Mouse (Mus musculus) heart, adult 2 months (tissue): ENCODE measurements around the gene Sms. TPM values are rescaled to one million over a fixed set of nuclear protein-coding genes. Genes with fewer than 3 reads are reported as not detected.

Source experiments
- DNase-seq, 2 experiments: peaks; one replicate each; pipeline ENCODE4 v3.0.0; 2021
- H3K27ac ChIP-seq: fragments of 200-600 bp; 2 replicates; pipeline ENCODE4 v1.8.1; 2022
- H3K27me3 ChIP-seq: fragments of 200-500 bp; 2 replicates; pipeline ENCODE4 v1.6.1; 2012; ENCODE audit warnings: mild to moderate bottlenecking, low read length, inconsistent platforms, mixed read lengths; ENCODE audit not compliant: control insufficient read depth, insufficient read depth
- H3K36me3 ChIP-seq: fragments of 200-500 bp; 2 replicates; pipeline ENCODE4 v1.6.1; 2012; ENCODE audit warnings: low read length, inconsistent platforms; ENCODE audit not compliant: control insufficient read depth, insufficient read depth
- H3K4me1 ChIP-seq: fragments of 200-500 bp; 2 replicates; pipeline ENCODE4 v1.6.1; 2011; ENCODE audit warnings: low read length; ENCODE audit not compliant: control insufficient read depth, insufficient read depth
- H3K4me3 ChIP-seq: fragments of 200-600 bp; 2 replicates; pipeline ENCODE4 v1.8.1; 2022
- H3K79me2 ChIP-seq: fragments of 200-500 bp; replicated peaks from 2 replicates; pipeline ENCODE4 v1.6.1; 2012; ENCODE audit warnings: mild to moderate bottlenecking, inconsistent platforms, low read length, moderate library complexity, mixed read lengths; ENCODE audit not compliant: control insufficient read depth, insufficient read depth
- H3K9ac ChIP-seq: fragments of 200-500 bp; 2 replicates; pipeline ENCODE4 v1.6.1; 2012; ENCODE audit warnings: low read depth, mild to moderate bottlenecking, control low read depth, inconsistent platforms, low read length, mixed read lengths
- CTCF ChIP-seq: fragments of 200-600 bp; IDR thresholded peaks from 2 replicates; pipeline ENCODE4 v1.8.1; 2022; ENCODE audit warnings: antibody characterized with exemption, mild to moderate bottlenecking, moderate library complexity
- EP300 ChIP-seq: fragments of 200-500 bp; IDR thresholded peaks from 2 replicates; pipeline ENCODE4 v1.6.1; 2011; ENCODE audit warnings: low read depth, low read length, control low read depth; ENCODE audit not compliant: insufficient read depth
- POLR2A ChIP-seq: fragments of 200-500 bp; IDR thresholded peaks from 2 replicates; pipeline ENCODE4 v1.6.1; 2011; ENCODE audit warnings: mild to moderate bottlenecking, low read depth, low read length, control low read depth; ENCODE audit not compliant: insufficient read depth
- WGBS: fragments of 180-500 bp; shearing (Covaris S2); methylation state at CpG from one replicate; pipeline ENCODE4 v1.1.7; 2018; 5-methylcytosine and 5-hydroxymethylcytosine counted together
- intact Hi-C: fragments of 180-260 bp; cut with DNase I; formaldehyde crosslinking; loops from one replicate; pipeline ENCODE4 v1.15.1; 2025
- polyA plus RNA-seq: library from polyadenylated mRNA; depleted of rRNA; stranded (reverse); fragments of >200 nt; gene quantifications from 2 replicates; pipeline ENCODE4 v1.2.3, GENCODE M21; 2012; rRNA removed
- total RNA-seq, 2 experiments: library from RNA; stranded (reverse); gene quantifications; 2 replicates each; pipeline ENCODE4 v1.2.3; 2021

Sms gene
- total and polyA plus RNA-seq, 3 experiments = 18.3 to 56.7 (median 41.4) TPM

DNA sequence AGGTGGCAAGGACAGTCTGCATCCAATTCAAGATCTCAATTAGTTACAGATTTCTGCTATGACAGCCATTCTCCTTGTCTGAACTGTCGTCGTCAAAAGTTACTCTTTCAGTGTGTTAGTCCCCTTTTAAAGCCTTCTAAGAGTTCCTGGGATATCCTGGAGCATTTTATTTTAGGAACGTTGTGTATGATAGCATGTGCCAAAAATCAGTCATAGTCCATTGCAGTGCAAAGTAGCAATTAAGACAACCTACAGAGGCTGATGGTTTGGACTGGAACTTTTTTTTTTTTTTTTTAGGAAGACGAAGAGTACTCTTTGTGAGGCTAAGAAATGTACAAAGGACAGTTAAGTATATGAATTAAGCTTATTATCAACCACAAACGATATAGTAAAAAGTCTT is 76.9 kb downstream of the Sms start, which contains the start of gene Phex:
Gene Phex, minus strand, starts transcription at position 101 of the 400 bp plus-strand sequence.
- 53% methylated on average over 5 of the region's 5 CpGs for WGBS

DNA sequence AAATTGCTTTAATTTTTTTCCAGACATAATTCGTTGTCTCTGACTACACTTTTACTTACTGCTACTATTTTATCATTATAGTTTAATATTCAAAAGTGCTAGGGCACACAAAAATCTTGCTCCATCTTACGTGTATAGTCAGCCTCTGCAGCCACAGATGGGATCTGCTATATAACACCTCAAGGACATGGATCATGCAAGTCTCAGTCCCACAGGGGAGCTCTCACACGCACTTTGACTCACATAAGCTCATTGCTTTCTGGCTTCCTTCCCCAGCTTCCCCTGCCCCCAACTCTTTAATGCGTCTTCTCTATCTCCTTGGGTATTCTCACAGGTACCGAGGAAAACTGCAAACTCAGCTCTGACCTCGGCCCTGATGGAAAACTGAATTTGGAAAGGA is 87.2 kb downstream of the Sms start:
- Histone ChIP-seq H3K27me3 (no peaks in the 10 kb centered on the region), H3K4me1 (no peaks in the 10 kb centered on the region), H3K36me3 (no peaks in the 10 kb centered on the region), H3K4me3 (no peak overlapping the region), H3K9ac (no peak overlapping the region), H3K27ac (no peak overlapping the region), H3K79me2 (no peaks in the 10 kb centered on the region)
- intact Hi-C loops = no loop called here
- DNase-seq = no peak
- TF ChIP-seq EP300 (no peak), POLR2A (no peak), CTCF (no peak)
- 63% methylated on average over 6 of the region's 6 CpGs for WGBS

More for the DNA sequence above, 76.9 kb downstream of the Sms start, which contains the start of gene Phex:
- intact Hi-C loops = no loop called here
- TF ChIP-seq CTCF (no peak), EP300 (no peak), POLR2A (no peak)
- Histone ChIP-seq H3K27me3 (no peaks in the 10 kb centered on the region), H3K79me2 (no peaks in the 10 kb centered on the region), H3K36me3 (no peaks in the 10 kb centered on the region), H3K27ac (no peak within 1 kb of the TSS), H3K4me1 (no peaks in the 10 kb centered on the region), H3K4me3 (no peak within 1 kb of the TSS), H3K9ac (no peak within 1 kb of the TSS)
- DNase-seq = no peak

Other genes starting within 250 kb of the Sms start
- under 1 TPM in 1 of 2 experiments, not detected in 1; 0.05 TPM for gene Phex, start 77.0 kb downstream of the Sms start, total RNA-seq
- 0.04 and 0.06 TPM in 2 replicates for gene Phex, start 77.0 kb downstream of the Sms start, polyA plus RNA-seq
- gene Yy2, start 76.7 kb upstream of the Sms start, total RNA-seq = 1 to 10 TPM; 1.0 to 1.9 TPM
- not detected in 2 replicates for gene Yy2, start 76.7 kb upstream of the Sms start, polyA plus RNA-seq
- gene Mbtps2, start 106.4 kb upstream of the Sms start, total RNA-seq = 10 to 100 TPM; 12.5 to 16.0 TPM
- 9.0 and 22.4 TPM in 2 replicates for gene Mbtps2, start 106.4 kb upstream of the Sms start, polyA plus RNA-seq
- gene Smpx, start 206.6 kb upstream of the Sms start, total RNA-seq = 100 to 1,000 TPM; 347 to 358 TPM
- 194 and 339 TPM in 2 replicates for gene Smpx, start 206.6 kb upstream of the Sms start, polyA plus RNA-seq